Mouse (Mus musculus): ENCODE measurements at regions not wholly inside any gene's neighbourhood (a gene's known extent, or its start where the extent isn't known, plus 50 kb on each side); places are given as distances from the start of the nearest gene placed in this dataset.
A peak's percentile ranks its signal among the peaks of the same experiment; 100 is the strongest.

DNA sequence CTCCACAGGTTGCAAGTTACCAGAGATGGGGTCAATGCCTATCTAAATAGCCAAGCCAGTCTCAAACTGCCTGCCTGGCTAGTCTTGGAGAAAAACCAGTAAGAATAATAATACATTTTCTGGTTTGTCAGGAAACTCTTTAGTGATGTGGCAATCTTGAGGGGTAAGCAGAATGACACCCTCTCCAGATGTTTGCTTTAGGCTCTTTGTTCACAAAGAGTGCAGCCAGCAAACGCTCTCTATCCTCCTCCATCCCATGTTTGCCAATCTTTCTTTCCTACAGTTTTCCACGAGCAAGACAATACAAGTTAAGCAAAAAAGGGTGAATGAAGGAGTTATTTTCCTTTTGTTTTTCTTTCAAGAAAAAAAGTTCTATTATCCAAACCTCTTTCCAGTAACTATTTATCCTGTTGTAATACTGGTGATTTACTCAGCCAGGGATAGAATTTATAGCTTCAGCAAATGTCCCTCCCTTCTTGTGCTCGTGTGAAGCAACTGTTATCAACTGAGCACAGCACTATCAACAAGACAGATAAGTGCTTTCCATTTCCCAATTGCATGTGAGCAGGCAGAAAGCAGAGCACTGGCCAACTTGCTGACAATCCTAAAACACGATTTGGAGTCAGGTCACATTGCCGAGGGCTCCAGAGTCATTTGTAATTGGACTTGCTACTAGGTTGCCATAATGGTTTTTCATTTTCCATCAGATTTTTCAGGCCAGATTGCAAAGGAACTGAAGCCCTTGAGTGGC, 873.5 kb downstream of the Rapgef2 start:
- TF ChIP-seq POU5F1 (IDR thresholded peaks at IDR 0.05; ENCODE audit: borderline replicate concordance, low read length) (no peak), CTCF (conservative IDR thresholded peaks at IDR 0.05; ENCODE audit: low read length) (no peak), NANOG (IDR thresholded peaks at IDR 0.05; ENCODE audit: borderline replicate concordance, low read length) (no peak)
- Histone ChIP-seq H3K4me3 (replicated peaks; ENCODE audit: low read length) (no peak overlapping the region), H3K36me3 (ENCODE audit: insufficient read depth, low read length) (no peaks in the 10 kb centered on the region), H3K27me3 (ENCODE audit: insufficient read depth, low read length) (no peaks in the 10 kb centered on the region), H3K9me3 (ENCODE audit: low read length) (no peaks in the 10 kb centered on the region), H3K4me1 (replicated peaks; ENCODE audit: low read depth, low read length) (no peaks in the 10 kb centered on the region)

GRCm38 (mm10) chr3:78411395-78411794, 874.9 kb downstream of the Rapgef2 start:
- no peak for TF ChIP-seq NANOG (IDR thresholded peaks at IDR 0.05; ENCODE audit: borderline replicate concordance, low read length)
- no peak for TF ChIP-seq POU5F1 (IDR thresholded peaks at IDR 0.05; ENCODE audit: borderline replicate concordance, low read length)
- TF ChIP-seq CTCF (conservative IDR thresholded peaks at IDR 0.05; ENCODE audit: low read length) = no peak
- H3K27me3 ChIP-seq (ENCODE audit: insufficient read depth, low read length) = no peaks in the 10 kb centered on the region
- H3K4me3 ChIP-seq (replicated peaks; ENCODE audit: low read length) = no peak overlapping the region
- H3K36me3 ChIP-seq (ENCODE audit: insufficient read depth, low read length) = no peaks in the 10 kb centered on the region
- no peaks in the 10 kb centered on the region for H3K4me1 ChIP-seq (replicated peaks; ENCODE audit: low read depth, low read length)
- no peaks in the 10 kb centered on the region for H3K9me3 ChIP-seq (ENCODE audit: low read length)

DNA sequence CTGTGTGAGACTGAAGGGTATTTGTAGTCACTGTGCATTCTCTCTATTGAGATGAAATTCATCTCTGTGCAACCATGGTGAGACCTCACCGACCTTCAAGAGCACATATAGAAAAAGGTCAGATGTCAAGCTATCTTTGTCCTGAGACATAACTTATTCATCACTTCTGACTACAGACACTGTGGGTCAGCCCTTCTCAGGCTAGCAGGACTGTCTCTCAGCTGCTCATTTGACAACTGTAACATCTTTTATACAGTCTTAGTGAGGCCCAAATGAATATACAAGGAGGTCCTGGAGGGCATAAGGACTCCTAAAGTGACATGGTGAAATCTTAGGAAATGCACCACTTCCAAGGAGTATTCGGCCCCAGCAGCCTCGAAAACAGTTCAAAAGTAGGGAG, 877.1 kb downstream of the Rapgef2 start:
- H3K36me3 ChIP-seq (ENCODE audit: insufficient read depth, low read length) = no peaks in the 10 kb centered on the region
- H3K4me3 ChIP-seq (replicated peaks; ENCODE audit: low read length) = no peak overlapping the region
- no peaks in the 10 kb centered on the region for H3K9me3 ChIP-seq (ENCODE audit: low read length)
- no peaks in the 10 kb centered on the region for H3K27me3 ChIP-seq (ENCODE audit: insufficient read depth, low read length)
- TF ChIP-seq POU5F1 (IDR thresholded peaks at IDR 0.05; ENCODE audit: borderline replicate concordance, low read length) (no peak), CTCF (conservative IDR thresholded peaks at IDR 0.05; ENCODE audit: low read length) (no peak), NANOG (IDR thresholded peaks at IDR 0.05; ENCODE audit: borderline replicate concordance, low read length) (no peak)
- no peaks in the 10 kb centered on the region for H3K4me1 ChIP-seq (replicated peaks; ENCODE audit: low read depth, low read length)

GRCm38 (mm10) chr3:78405760-78406467, 880.4 kb downstream of the Rapgef2 start:
- no peak overlapping the region for H3K4me3 ChIP-seq (replicated peaks; ENCODE audit: low read length)
- TF ChIP-seq NANOG (IDR thresholded peaks at IDR 0.05; ENCODE audit: borderline replicate concordance, low read length) (no peak), POU5F1 (IDR thresholded peaks at IDR 0.05; ENCODE audit: borderline replicate concordance, low read length) (no peak), CTCF (conservative IDR thresholded peaks at IDR 0.05; ENCODE audit: low read length) (no peak)

DNA sequence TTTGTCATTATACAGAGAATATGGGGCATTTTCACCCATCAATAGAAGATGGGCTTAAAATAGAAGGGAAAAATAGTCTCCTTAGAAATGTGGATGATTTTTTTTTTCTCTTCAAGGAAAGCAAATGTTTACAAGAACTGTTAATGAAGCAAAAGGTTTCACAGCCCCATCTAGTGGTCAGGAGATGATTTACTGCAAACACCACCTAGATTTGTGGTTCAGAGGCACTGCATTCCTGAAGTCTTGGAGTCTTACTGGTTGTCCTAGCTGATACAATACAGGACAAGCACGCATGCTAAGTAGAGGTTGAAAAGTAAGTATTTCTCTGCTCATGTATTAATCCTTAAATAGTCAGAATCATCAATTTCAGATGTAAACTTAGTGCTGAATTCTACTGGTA, 927.9 kb downstream of the Rapgef2 start:
- no peak overlapping the region for H3K4me3 ChIP-seq (replicated peaks; ENCODE audit: low read length)
- TF ChIP-seq CTCF (conservative IDR thresholded peaks at IDR 0.05; ENCODE audit: low read length) (peak; percentile 62), NANOG (IDR thresholded peaks at IDR 0.05; ENCODE audit: borderline replicate concordance, low read length) (no peak), POU5F1 (IDR thresholded peaks at IDR 0.05; ENCODE audit: borderline replicate concordance, low read length) (no peak)
- H3K9me3 ChIP-seq (ENCODE audit: low read length) = no peaks in the 10 kb centered on the region
- no peaks in the 10 kb centered on the region for H3K36me3 ChIP-seq (ENCODE audit: insufficient read depth, low read length)
- no peaks in the 10 kb centered on the region for H3K4me1 ChIP-seq (replicated peaks; ENCODE audit: low read depth, low read length)
- H3K27me3 ChIP-seq (ENCODE audit: insufficient read depth, low read length) = no peaks in the 10 kb centered on the region

More at GRCm38 (mm10) chr3:78405760-78406467, 880.4 kb downstream of the Rapgef2 start:
- Histone ChIP-seq H3K9me3 (ENCODE audit: low read length) (no peaks in the 10 kb centered on the region), H3K36me3 (ENCODE audit: insufficient read depth, low read length) (no peaks in the 10 kb centered on the region), H3K4me1 (replicated peaks; ENCODE audit: low read depth, low read length) (no peaks in the 10 kb centered on the region), H3K27me3 (ENCODE audit: insufficient read depth, low read length) (no peaks in the 10 kb centered on the region)

DNA sequence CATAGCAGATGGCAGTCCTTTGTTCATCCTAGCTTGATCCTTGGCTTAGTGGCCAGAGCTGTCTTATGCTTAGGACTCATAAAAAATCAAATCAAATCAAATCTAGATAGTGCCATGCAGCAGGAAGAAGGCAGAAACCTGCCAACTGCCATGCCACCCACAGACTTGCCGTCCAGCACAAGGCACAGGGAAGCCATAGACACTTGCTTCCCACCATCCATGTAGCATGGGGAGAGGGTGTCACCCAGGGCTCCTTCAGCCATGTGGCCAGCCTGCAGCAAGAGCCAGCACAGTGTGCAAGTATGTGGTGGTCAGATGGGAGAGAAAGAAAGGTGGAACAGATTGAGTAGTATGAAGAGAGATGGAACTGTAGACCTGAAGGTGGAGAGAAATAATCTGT, 946.4 kb downstream of the Rapgef2 start:
- no peak overlapping the region for H3K4me3 ChIP-seq (replicated peaks; ENCODE audit: low read length)

GRCm38 (mm10) chr3:78311630-78312406, 974.5 kb downstream of the Rapgef2 start:
- no peaks in the 10 kb centered on the region for H3K36me3 ChIP-seq (ENCODE audit: insufficient read depth, low read length)
- H3K27me3 ChIP-seq (ENCODE audit: insufficient read depth, low read length) = no peaks in the 10 kb centered on the region
- no peaks in the 10 kb centered on the region for H3K4me1 ChIP-seq (replicated peaks; ENCODE audit: low read depth, low read length)
- no peak overlapping the region for H3K4me3 ChIP-seq (replicated peaks; ENCODE audit: low read length)
- TF ChIP-seq CTCF (conservative IDR thresholded peaks at IDR 0.05; ENCODE audit: low read length) (no peak), NANOG (IDR thresholded peaks at IDR 0.05; ENCODE audit: borderline replicate concordance, low read length) (no peak), POU5F1 (IDR thresholded peaks at IDR 0.05; ENCODE audit: borderline replicate concordance, low read length) (no peak)
- H3K9me3 ChIP-seq (ENCODE audit: low read length) = no peaks in the 10 kb centered on the region

More for the DNA sequence above, 946.4 kb downstream of the Rapgef2 start:
- 0 out of 2 replicates have a peak, but pooled peaks cover 3% of the 10 kb centered on the region for H3K9me3 ChIP-seq (ENCODE audit: low read length)
- no peaks in the 10 kb centered on the region for H3K4me1 ChIP-seq (replicated peaks; ENCODE audit: low read depth, low read length)
- no peaks in the 10 kb centered on the region for H3K36me3 ChIP-seq (ENCODE audit: insufficient read depth, low read length)
- no peak for TF ChIP-seq CTCF (conservative IDR thresholded peaks at IDR 0.05; ENCODE audit: low read length)
- no peak for TF ChIP-seq POU5F1 (IDR thresholded peaks at IDR 0.05; ENCODE audit: borderline replicate concordance, low read length)
- H3K27me3 ChIP-seq (ENCODE audit: insufficient read depth, low read length) = 0 out of 2 replicates have a peak, but pooled peaks cover 5% of the 10 kb centered on the region

DNA sequence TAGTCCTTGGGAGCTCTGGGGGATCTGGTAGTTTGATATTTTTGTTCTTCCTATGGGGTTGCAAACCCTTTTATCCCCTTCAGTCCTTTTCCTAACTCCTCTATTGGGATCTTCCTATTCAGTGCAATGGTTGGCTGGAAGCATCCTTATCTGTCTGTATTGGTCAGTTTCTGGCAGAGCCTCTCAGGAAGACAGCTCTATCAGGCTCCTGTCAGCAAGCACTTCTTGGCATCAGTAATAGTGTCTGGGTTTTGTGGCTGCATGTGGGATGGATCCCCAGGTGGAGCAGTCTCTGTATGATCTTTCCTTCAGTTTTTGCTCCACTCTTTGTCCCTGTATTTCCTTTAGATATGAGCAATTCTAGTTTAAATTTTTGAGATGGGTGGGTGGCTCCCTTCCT, 985.8 kb downstream of the Rapgef2 start:
- Histone ChIP-seq H3K4me3 (replicated peaks; ENCODE audit: low read length) (no peak overlapping the region), H3K27me3 (ENCODE audit: insufficient read depth, low read length) (no peaks in the 10 kb centered on the region), H3K9me3 (ENCODE audit: low read length) (no peaks in the 10 kb centered on the region), H3K4me1 (replicated peaks; ENCODE audit: low read depth, low read length) (no peaks in the 10 kb centered on the region), H3K36me3 (ENCODE audit: insufficient read depth, low read length) (no peaks in the 10 kb centered on the region)
- TF ChIP-seq NANOG (IDR thresholded peaks at IDR 0.05; ENCODE audit: borderline replicate concordance, low read length) (no peak), POU5F1 (IDR thresholded peaks at IDR 0.05; ENCODE audit: borderline replicate concordance, low read length) (no peak), CTCF (conservative IDR thresholded peaks at IDR 0.05; ENCODE audit: low read length) (no peak)
